Mouse (Mus musculus): ENCODE data around the gene Serpina1d. TPM values are rescaled to one million over a fixed set of nuclear protein-coding genes. Genes with fewer than 3 reads are reported as not detected.

The Serpina1d gene
- total RNA-seq (2023): not detected in 4 replicates

DNA sequence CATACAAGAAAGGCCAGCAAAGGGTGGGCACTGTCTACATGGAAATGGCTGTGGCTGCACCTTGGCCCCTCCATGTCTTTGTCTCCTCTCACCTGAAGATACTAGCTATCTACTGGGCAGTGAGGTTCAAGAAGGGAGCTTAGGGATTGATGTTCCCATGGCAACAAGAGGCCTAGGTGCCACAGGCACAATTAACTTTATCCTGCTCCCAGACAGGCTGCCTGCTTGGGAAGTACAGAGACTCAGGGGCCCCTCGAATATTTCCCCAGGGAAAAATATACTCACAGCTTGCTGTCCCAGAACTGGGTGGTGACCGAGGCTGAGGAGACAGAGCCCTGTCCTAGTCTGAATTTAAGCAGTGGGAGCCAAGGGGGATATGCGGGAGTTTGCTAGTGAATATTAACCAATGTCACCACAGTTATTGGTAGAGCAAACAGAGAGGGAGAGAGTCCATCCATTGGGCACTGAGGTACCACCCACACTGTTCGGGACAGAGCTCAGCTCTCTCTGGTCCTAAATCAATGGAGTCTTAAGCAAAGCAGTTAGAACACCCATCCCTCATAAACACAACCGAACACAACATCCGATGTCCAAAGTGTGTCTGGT, at the start of gene Serpina1d:
Gene Serpina1d (minus strand): TSS at position 347 of the 606 bp plus-strand sequence.

Other genes with a start within 250 kb of the Serpina1d start
- not detected in 4 replicates for gene Ppp4r4, start 241.3 kb downstream of the Serpina1d start, total RNA-seq (2023)
- not detected in 4 replicates for gene Serpina10, start 142.1 kb downstream of the Serpina1d start, total RNA-seq (2023)
- not detected in 4 replicates for gene Serpina6, start 116.4 kb downstream of the Serpina1d start, total RNA-seq (2023)
- gene Serpina16, start 97.5 kb downstream of the Serpina1d start, total RNA-seq (2023): not detected in 4 replicates
- gene Serpina1f, start 78.1 kb downstream of the Serpina1d start, total RNA-seq (2023): not detected in 4 replicates
- not detected in 4 replicates for gene Serpina1b, start 56.8 kb upstream of the Serpina1d start, total RNA-seq (2023)
- not detected in 4 replicates for gene Serpina1a, start 90.0 kb upstream of the Serpina1d start, total RNA-seq (2023)
- not detected in 4 replicates for gene Serpina1c, start 131.3 kb upstream of the Serpina1d start, total RNA-seq (2023)
- not detected in 4 replicates for gene Serpina1e, start 185.4 kb upstream of the Serpina1d start, total RNA-seq (2023)
- gene Serpina11, start 216.4 kb upstream of the Serpina1d start, total RNA-seq (2023): not detected in 4 replicates
- not detected in 4 replicates for gene Serpina9, start 240.2 kb upstream of the Serpina1d start, total RNA-seq (2023)

All from B cell, adult 62 days (primary cell).